Mouse (Mus musculus): ENCODE results near the gene Brap. TPM values are rescaled to one million over a fixed set of nuclear protein-coding genes. Genes with fewer than 3 reads are reported as not detected.
A peak's percentile ranks its signal among the peaks of the same experiment; 100 is the strongest.
"Not testable (repeated sequence)": the region's sequence is repeated elsewhere in the genome, so short reads cannot be mapped to it uniquely, and the experiment has no call there.

Brap gene
- polyA plus RNA-seq, 1 experiment, result 40.9 TPM

GRCm38 (mm10) chr5:121690482-121691211 lies 30.3 kb downstream of the Brap start:
- no peak overlapping the region for H3K4me3 ChIP-seq
- no peaks in the 10 kb centered on the region for H3K27me3 ChIP-seq (ENCODE audit: control insufficient read depth, insufficient read depth, insufficient read length)
- no peaks in the 10 kb centered on the region for H3K36me3 ChIP-seq (ENCODE audit: control insufficient read depth, insufficient read depth)
- no peak overlapping the region for H3ac ChIP-seq (ENCODE audit: control insufficient read depth, insufficient read length)
- no peak overlapping the region for H3K4me2 ChIP-seq (ENCODE audit: low read depth)
- TF ChIP-seq USF1 (IDR thresholded peaks at IDR 0.05; ENCODE audit: low read depth) (no peak), POLR2A (IDR thresholded peaks at IDR 0.05; ENCODE audit: insufficient read length, low read depth) (no peak), E2F4 (IDR thresholded peaks at IDR 0.05; ENCODE audit: insufficient read depth) (no peak), MAX (IDR thresholded peaks at IDR 0.05; ENCODE audit: low read depth) (no peak)
- H3K79me2 ChIP-seq (ENCODE audit: control insufficient read depth, insufficient read depth), result no peaks in the 10 kb centered on the region

GRCm38 (mm10) chr5:121691436-121691835 lies 31.1 kb downstream of the Brap start:
- not testable (repeated sequence) for H3K79me2 ChIP-seq (ENCODE audit: control insufficient read depth, insufficient read depth); H3K27me3 ChIP-seq (ENCODE audit: control insufficient read depth, insufficient read depth, insufficient read length); H3K4me3 ChIP-seq; H3K36me3 ChIP-seq (ENCODE audit: control insufficient read depth, insufficient read depth); H3ac ChIP-seq (ENCODE audit: control insufficient read depth, insufficient read length); H3K4me2 ChIP-seq (ENCODE audit: low read depth)

GRCm38 (mm10) chr5:121692897-121693296 lies 32.5 kb downstream of the Brap start:
- Histone ChIP-seq H3K36me3 (ENCODE audit: control insufficient read depth, insufficient read depth) (no peaks in the 10 kb centered on the region), H3K4me2 (ENCODE audit: low read depth) (peak overlapping the region; percentile 3), H3K79me2 (ENCODE audit: control insufficient read depth, insufficient read depth) (no peaks in the 10 kb centered on the region), H3ac (ENCODE audit: control insufficient read depth, insufficient read length) (no peak overlapping the region), H3K4me3 (no peak overlapping the region), H3K27me3 (ENCODE audit: control insufficient read depth, insufficient read depth, insufficient read length) (no peaks in the 10 kb centered on the region)
- TF ChIP-seq SRF (IDR thresholded peaks at IDR 0.05; ENCODE audit: control insufficient read depth, insufficient read length, low read depth) (peak; percentile 79), TCF3 (IDR thresholded peaks at IDR 0.05; ENCODE audit: insufficient read length, low read depth) (peak; percentile 46), MYOG (IDR thresholded peaks at IDR 0.05; ENCODE audit: control insufficient read depth in 1 of 3, insufficient read depth in 1 of 3, insufficient read length in 2 of 3, low read depth in 2 of 3) (peak in 1 of 3 experiments; percentile 19), MYOD1 (IDR thresholded peaks at IDR 0.05; ENCODE audit: control insufficient read depth in 1 of 3, insufficient read length in 2 of 3, low read depth in 2 of 3) (peak; percentile 72 to 95 (median 93)), CEBPB (IDR thresholded peaks at IDR 0.05; ENCODE audit: insufficient read depth, poor library complexity, severe bottlenecking) (no peak), TCF12 (IDR thresholded peaks at IDR 0.05; ENCODE audit: insufficient read depth, poor library complexity, severe bottlenecking) (peak; percentile 46)

GRCm38 (mm10) chr5:121696761-121697160 lies 36.4 kb downstream of the Brap start:
- Histone ChIP-seq H3K4me2 (ENCODE audit: low read depth) (no peak overlapping the region), H3K36me3 (ENCODE audit: control insufficient read depth, insufficient read depth) (no peaks in the 10 kb centered on the region), H3K79me2 (ENCODE audit: control insufficient read depth, insufficient read depth) (no peaks in the 10 kb centered on the region), H3K4me3 (no peak overlapping the region), H3K27me3 (ENCODE audit: control insufficient read depth, insufficient read depth, insufficient read length) (no peaks in the 10 kb centered on the region), H3ac (ENCODE audit: control insufficient read depth, insufficient read length) (no peak overlapping the region)
- TF ChIP-seq CEBPB (IDR thresholded peaks at IDR 0.05; ENCODE audit: insufficient read depth, poor library complexity, severe bottlenecking) (no peak), MYOG (IDR thresholded peaks at IDR 0.05; ENCODE audit: control insufficient read depth in 1 of 3, insufficient read depth in 1 of 3, insufficient read length in 2 of 3, low read depth in 2 of 3) (no peak), SRF (IDR thresholded peaks at IDR 0.05; ENCODE audit: control insufficient read depth, insufficient read length, low read depth) (no peak), REST (IDR thresholded peaks at IDR 0.05; ENCODE audit: insufficient read depth, insufficient read length) (no peak), TCF3 (IDR thresholded peaks at IDR 0.05; ENCODE audit: insufficient read length, low read depth) (no peak), POLR2A (IDR thresholded peaks at IDR 0.05; ENCODE audit: insufficient read length, low read depth) (no peak), MYOD1 (IDR thresholded peaks at IDR 0.05; ENCODE audit: control insufficient read depth in 1 of 3, insufficient read length in 2 of 3, low read depth in 2 of 3) (no peak), POLR2AphosphoS2 (IDR thresholded peaks at IDR 0.05; ENCODE audit: insufficient read length, low read depth) (no peak), E2F4 (IDR thresholded peaks at IDR 0.05; ENCODE audit: insufficient read depth) (no peak), TCF12 (IDR thresholded peaks at IDR 0.05; ENCODE audit: insufficient read depth, poor library complexity, severe bottlenecking) (no peak), MAX (IDR thresholded peaks at IDR 0.05; ENCODE audit: low read depth) (no peak)

- Histone ChIP-seq H3K4me2 (ENCODE audit: low read depth) (peak overlapping the region; percentile 83), H3K4me3 (no peak overlapping the region), H3K36me3 (ENCODE audit: control insufficient read depth, insufficient read depth) (no peaks in the 10 kb centered on the region), H3ac (ENCODE audit: control insufficient read depth, insufficient read length) (peak overlapping the region; percentile 34), H3K27me3 (ENCODE audit: control insufficient read depth, insufficient read depth, insufficient read length) (no peaks in the 10 kb centered on the region), H3K79me2 (ENCODE audit: control insufficient read depth, insufficient read depth) (no peaks in the 10 kb centered on the region)
- no peak for TF ChIP-seq POLR2AphosphoS2 (IDR thresholded peaks at IDR 0.05; ENCODE audit: insufficient read length, low read depth)
Measured at GRCm38 (mm10) chr5:121699891-121700290, 39.5 kb downstream of the Brap start.

- no peaks in the 10 kb centered on the region for H3K79me2 ChIP-seq (ENCODE audit: control insufficient read depth, insufficient read depth)
- peak overlapping the region; percentile 83 for H3K4me2 ChIP-seq (ENCODE audit: low read depth)
- H3K4me3 ChIP-seq, result no peak overlapping the region
- TF ChIP-seq E2F4 (IDR thresholded peaks at IDR 0.05; ENCODE audit: insufficient read depth), result no peak
- TF ChIP-seq POLR2A (IDR thresholded peaks at IDR 0.05; ENCODE audit: insufficient read length, low read depth), result peak; percentile 46
- no peak for TF ChIP-seq MYOD1 (IDR thresholded peaks at IDR 0.05; ENCODE audit: control insufficient read depth in 1 of 3, insufficient read length in 2 of 3, low read depth in 2 of 3)
- H3K27me3 ChIP-seq (ENCODE audit: control insufficient read depth, insufficient read depth, insufficient read length), result no peaks in the 10 kb centered on the region
- no peaks in the 10 kb centered on the region for H3K36me3 ChIP-seq (ENCODE audit: control insufficient read depth, insufficient read depth)
- peak overlapping the region; percentile 34 for H3ac ChIP-seq (ENCODE audit: control insufficient read depth, insufficient read length)
Measured at GRCm38 (mm10) chr5:121700496-121700895, 40.1 kb downstream of the Brap start.

Measured in myocyte (in vitro differentiated cells).